Mouse (Mus musculus): ENCODE measurements around the gene Ncs1. TPM values are rescaled to one million over a fixed set of nuclear protein-coding genes. Genes with fewer than 3 reads are reported as not detected.
A peak's percentile ranks its signal among the peaks of the same experiment; 100 is the strongest.

The Ncs1 gene
- polyA plus RNA-seq, 1 experiment, result 3.5 TPM

DNA sequence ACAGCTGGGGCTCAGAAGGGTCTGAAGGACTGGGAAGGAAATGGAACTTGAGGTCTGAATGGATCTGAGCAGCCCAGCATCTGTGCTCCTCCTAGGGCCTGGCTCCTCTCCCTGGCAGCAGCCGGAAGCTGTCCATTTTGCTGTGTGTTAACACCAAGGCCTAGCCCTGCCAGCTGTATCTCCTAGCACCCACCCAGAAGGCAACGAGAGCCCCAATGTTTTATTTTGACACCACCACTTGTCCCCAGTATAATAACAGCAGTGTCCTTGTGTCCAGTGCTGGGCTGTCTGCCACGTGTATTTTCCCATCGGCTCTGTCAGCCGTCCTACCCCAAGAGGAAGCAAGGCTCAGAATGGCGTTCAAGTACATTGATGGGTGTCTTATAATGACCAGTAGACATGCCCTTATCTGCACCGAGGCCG lies 17.4 kb downstream of the Ncs1 start:
- no peak for DNase-seq
- 80% methylated on average over 8 of the region's 8 CpGs for WGBS
- Histone ChIP-seq H3K4me1 (ENCODE audit: control insufficient read depth, insufficient read depth, low read length) (0 out of 2 replicates have a peak, but pooled peaks cover 5% of the 10 kb centered on the region), H3K4me3 (ENCODE audit: insufficient read depth, low read depth, low read length) (no peak overlapping the region), H3K36me3 (ENCODE audit: control insufficient read depth, insufficient read depth, low read length) (no peaks in the 10 kb centered on the region), H3K27ac (ENCODE audit: insufficient read depth, low read depth, low read length) (no peak overlapping the region), H3K27me3 (replicated peaks; ENCODE audit: control insufficient read depth, insufficient read depth, low read length) (no peaks in the 10 kb centered on the region)
- TF ChIP-seq CTCF (conservative IDR thresholded peaks at IDR 0.05; ENCODE audit: insufficient read depth, insufficient read length, low read depth, low read length), result no peak
- TF ChIP-seq POLR2A (IDR thresholded peaks at IDR 0.05; ENCODE audit: low read depth, low read length), result no peak

GRCm38 (mm10) chr2:31263746-31264378 lies 18.2 kb downstream of the Ncs1 start:
- H3K27me3 ChIP-seq (replicated peaks; ENCODE audit: control insufficient read depth, insufficient read depth, low read length), result no peaks in the 10 kb centered on the region
- no peaks in the 10 kb centered on the region for H3K4me1 ChIP-seq (ENCODE audit: control insufficient read depth, insufficient read depth, low read length)
- H3K4me3 ChIP-seq (ENCODE audit: insufficient read depth, low read depth, low read length), result no peak overlapping the region
- TF ChIP-seq CTCF (conservative IDR thresholded peaks at IDR 0.05; ENCODE audit: insufficient read depth, insufficient read length, low read depth, low read length), result no peak
- TF ChIP-seq POLR2A (IDR thresholded peaks at IDR 0.05; ENCODE audit: low read depth, low read length), result no peak
- 49% methylated on average over 10 of the region's 10 CpGs for WGBS
- no peaks in the 10 kb centered on the region for H3K36me3 ChIP-seq (ENCODE audit: control insufficient read depth, insufficient read depth, low read length)
- DNase-seq, result peak; percentile 70
- no peak overlapping the region for H3K27ac ChIP-seq (ENCODE audit: insufficient read depth, low read depth, low read length)

GRCm38 (mm10) chr2:31267447-31267846 lies 21.8 kb downstream of the Ncs1 start:
- Histone ChIP-seq H3K36me3 (ENCODE audit: control insufficient read depth, insufficient read depth, low read length) (no peaks in the 10 kb centered on the region), H3K27ac (ENCODE audit: insufficient read depth, low read depth, low read length) (no peak overlapping the region), H3K27me3 (replicated peaks; ENCODE audit: control insufficient read depth, insufficient read depth, low read length) (no peaks in the 10 kb centered on the region), H3K4me3 (ENCODE audit: insufficient read depth, low read depth, low read length) (no peak overlapping the region), H3K4me1 (ENCODE audit: control insufficient read depth, insufficient read depth, low read length) (no peaks in the 10 kb centered on the region)
- no peak for DNase-seq
- no peak for TF ChIP-seq POLR2A (IDR thresholded peaks at IDR 0.05; ENCODE audit: low read depth, low read length)
- no peak for TF ChIP-seq CTCF (conservative IDR thresholded peaks at IDR 0.05; ENCODE audit: insufficient read depth, insufficient read length, low read depth, low read length)
- WGBS, result 48% methylated on average over 6 of the region's 6 CpGs

DNA sequence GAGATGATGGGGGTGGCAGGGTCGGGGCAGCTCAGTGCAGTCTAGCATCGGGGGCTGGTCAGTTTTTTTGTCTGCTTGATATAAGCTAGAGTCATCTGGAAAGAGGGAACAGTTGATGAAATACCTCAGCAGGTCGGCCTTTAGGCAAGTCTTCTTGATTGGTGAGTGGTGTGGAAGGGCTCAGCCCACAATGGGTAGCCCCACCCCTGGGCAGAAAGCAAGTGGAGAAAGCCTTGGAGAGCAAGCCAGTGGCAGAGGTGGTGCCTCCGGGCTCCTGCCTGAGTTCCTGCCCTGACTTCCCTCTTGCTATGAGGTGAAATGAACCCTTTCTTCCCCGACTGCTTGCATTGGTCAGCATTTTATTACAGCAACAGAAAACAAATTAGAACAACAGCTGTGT lies 23.0 kb downstream of the Ncs1 start:
- no peak for DNase-seq
- Histone ChIP-seq H3K4me1 (ENCODE audit: control insufficient read depth, insufficient read depth, low read length) (no peaks in the 10 kb centered on the region), H3K27ac (ENCODE audit: insufficient read depth, low read depth, low read length) (no peak overlapping the region), H3K36me3 (ENCODE audit: control insufficient read depth, insufficient read depth, low read length) (no peaks in the 10 kb centered on the region), H3K4me3 (ENCODE audit: insufficient read depth, low read depth, low read length) (no peak overlapping the region), H3K27me3 (replicated peaks; ENCODE audit: control insufficient read depth, insufficient read depth, low read length) (no peaks in the 10 kb centered on the region)
- TF ChIP-seq POLR2A (IDR thresholded peaks at IDR 0.05; ENCODE audit: low read depth, low read length), result no peak
- TF ChIP-seq CTCF (conservative IDR thresholded peaks at IDR 0.05; ENCODE audit: insufficient read depth, insufficient read length, low read depth, low read length), result no peak
- WGBS, result 24% methylated on average over 5 of the region's 5 CpGs

- DNase-seq, result no peak
- Histone ChIP-seq H3K4me3 (ENCODE audit: insufficient read depth, low read depth, low read length) (no peak overlapping the region), H3K36me3 (ENCODE audit: control insufficient read depth, insufficient read depth, low read length) (no peaks in the 10 kb centered on the region), H3K27me3 (replicated peaks; ENCODE audit: control insufficient read depth, insufficient read depth, low read length) (no peaks in the 10 kb centered on the region), H3K27ac (ENCODE audit: insufficient read depth, low read depth, low read length) (no peak overlapping the region), H3K4me1 (ENCODE audit: control insufficient read depth, insufficient read depth, low read length) (no peaks in the 10 kb centered on the region)
- WGBS, result 96% methylated on average over 6 of the region's 6 CpGs
- no peak for TF ChIP-seq POLR2A (IDR thresholded peaks at IDR 0.05; ENCODE audit: low read depth, low read length)
- no peak for TF ChIP-seq CTCF (conservative IDR thresholded peaks at IDR 0.05; ENCODE audit: insufficient read depth, insufficient read length, low read depth, low read length)
These were observed 23.6 kb downstream of the Ncs1 start for GRCm38 (mm10) chr2:31269188-31269587.

DNA sequence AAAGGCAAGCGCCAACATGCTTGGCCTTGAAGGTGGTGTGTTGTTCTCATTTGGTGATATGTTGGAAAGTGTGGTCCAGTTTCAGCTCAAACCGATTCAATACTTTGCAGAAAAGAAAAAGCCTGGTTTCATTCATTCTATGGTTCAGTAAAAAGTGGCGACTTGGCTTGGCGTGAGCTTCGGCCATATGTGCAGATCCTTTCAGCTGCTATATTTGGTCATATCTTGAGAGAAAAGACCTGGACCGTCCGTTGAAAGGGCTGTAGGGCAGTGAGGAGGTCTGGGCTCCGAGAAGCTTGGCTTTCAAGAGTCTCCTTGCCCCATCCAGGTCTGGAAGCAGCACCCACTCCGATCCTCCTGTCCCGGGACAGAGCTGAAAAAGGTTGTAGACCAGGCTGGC lies 24.2 kb downstream of the Ncs1 start:
- TF ChIP-seq CTCF (conservative IDR thresholded peaks at IDR 0.05; ENCODE audit: insufficient read depth, insufficient read length, low read depth, low read length) (no peak), POLR2A (IDR thresholded peaks at IDR 0.05; ENCODE audit: low read depth, low read length) (no peak)
- DNase-seq, result no peak
- Histone ChIP-seq H3K27ac (ENCODE audit: insufficient read depth, low read depth, low read length) (no peak overlapping the region), H3K27me3 (replicated peaks; ENCODE audit: control insufficient read depth, insufficient read depth, low read length) (no peaks in the 10 kb centered on the region), H3K36me3 (ENCODE audit: control insufficient read depth, insufficient read depth, low read length) (no peaks in the 10 kb centered on the region), H3K4me1 (ENCODE audit: control insufficient read depth, insufficient read depth, low read length) (no peaks in the 10 kb centered on the region), H3K4me3 (ENCODE audit: insufficient read depth, low read depth, low read length) (no peak overlapping the region)
- WGBS, result 95% methylated on average over 10 of the region's 10 CpGs

GRCm38 (mm10) chr2:31270470-31270869 lies 24.8 kb downstream of the Ncs1 start:
- no peaks in the 10 kb centered on the region for H3K36me3 ChIP-seq (ENCODE audit: control insufficient read depth, insufficient read depth, low read length)
- 91% methylated on average over 8 of the region's 8 CpGs for WGBS
- TF ChIP-seq CTCF (conservative IDR thresholded peaks at IDR 0.05; ENCODE audit: insufficient read depth, insufficient read length, low read depth, low read length) (no peak), POLR2A (IDR thresholded peaks at IDR 0.05; ENCODE audit: low read depth, low read length) (no peak)
- H3K27ac ChIP-seq (ENCODE audit: insufficient read depth, low read depth, low read length), result no peak overlapping the region
- DNase-seq, result no peak
- no peaks in the 10 kb centered on the region for H3K27me3 ChIP-seq (replicated peaks; ENCODE audit: control insufficient read depth, insufficient read depth, low read length)
- no peak overlapping the region for H3K4me3 ChIP-seq (ENCODE audit: insufficient read depth, low read depth, low read length)
- H3K4me1 ChIP-seq (ENCODE audit: control insufficient read depth, insufficient read depth, low read length), result no peaks in the 10 kb centered on the region
